Mouse (Mus musculus): ENCODE data around the gene Map3k5.

- no peak for TF ChIP-seq CTCF (IDR thresholded peaks at IDR 0.05; ENCODE audit: borderline replicate concordance, extremely low read depth, insufficient read depth, insufficient read length)
- TF ChIP-seq POLR2A (IDR thresholded peaks at IDR 0.05; ENCODE audit: borderline replicate concordance, extremely low read depth, insufficient read depth, insufficient read length, poor library complexity, severe bottlenecking) = no peak
Observed at GRCm38 (mm10) chr10:20030703-20031102, 96.4 kb downstream of the Map3k5 start.
